Mouse (Mus musculus) CH12.LX (cell line): ENCODE measurements at regions not wholly inside any gene's neighbourhood (a gene's known extent, or its start where the extent isn't known, plus 50 kb on each side); places are given as distances from the start of the nearest gene placed in this dataset.

Experiments used
- DNase-seq: peaks from one replicate; pipeline ENCODE4 v3.0.0-alpha.2; 2013; ENCODE audit errors: extremely low read depth
- H3K27ac ChIP-seq: 2 replicates; pipeline ENCODE4 v1.5.1; 2012; ENCODE audit warnings: low read depth, mild to moderate bottlenecking, control low read depth, moderate library complexity; ENCODE audit not compliant: insufficient read depth
- H3K27me3 ChIP-seq: replicated peaks from 2 replicates; pipeline ENCODE3; 2012; ENCODE audit warnings: inconsistent platforms
- H3K36me3 ChIP-seq, 2 experiments: replicated peaks in 1 of 2; 2 replicates each; pipeline versions ENCODE3 to v1.6.1; 2012; ENCODE audit warnings: inconsistent platforms in 1 of 2, low read length in 1 of 2, mild to moderate bottlenecking in 1 of 2, mixed read lengths in 1 of 2, moderate library complexity in 1 of 2; ENCODE audit not compliant: control insufficient read depth in 1 of 2, insufficient read depth in 1 of 2
- H3K4me1 ChIP-seq, 2 experiments: 2 replicates each; pipeline ENCODE4 v1.6.1; 2012; ENCODE audit warnings: inconsistent platforms in 1 of 2, moderate library complexity in 1 of 2; ENCODE audit not compliant: insufficient read depth in 2 of 2, control insufficient read depth in 1 of 2
- H3K4me2 ChIP-seq: 2 replicates; pipeline ENCODE4 v1.6.1; 2012; ENCODE audit warnings: low read depth, mild to moderate bottlenecking, control low read depth; ENCODE audit not compliant: poor library complexity, insufficient read depth, severe bottlenecking
- H3K4me3 ChIP-seq, 3 experiments: fragments of 150-350 bp in 1 of 3; sonication (generic) in 1 of 3; replicated peaks in 1 of 3; 2 replicates each; pipeline versions ENCODE3 to v1.5.1; 2011 to 2012; ENCODE audit warnings: low read depth in 2 of 3, low read length in 2 of 3, mild to moderate bottlenecking in 2 of 3, moderate library complexity in 2 of 3, control low read depth in 1 of 3, improper control_type of control experiment in 1 of 3, inconsistent platforms in 1 of 3, mixed read lengths in 1 of 3; ENCODE audit not compliant: poor library complexity in 1 of 3
- H3K79me2 ChIP-seq: replicated peaks from 2 replicates; pipeline ENCODE4 v1.6.1; 2012; ENCODE audit warnings: mild to moderate bottlenecking, moderate library complexity; ENCODE audit not compliant: control insufficient read depth, poor library complexity, insufficient read depth, severe bottlenecking; ENCODE audit errors: extremely low read depth
- H3K9ac ChIP-seq: 2 replicates; pipeline ENCODE4 v1.6.1; 2012; ENCODE audit warnings: low read depth, mild to moderate bottlenecking, control low read depth, moderate library complexity; ENCODE audit not compliant: insufficient read depth
- H3K9me3 ChIP-seq: replicated peaks from 2 replicates; pipeline ENCODE3; 2012; ENCODE audit warnings: low read length, inconsistent platforms, mixed read lengths
- BHLHE40 ChIP-seq: IDR thresholded peaks from 2 replicates; pipeline ENCODE4 v1.6.1; 2011; ENCODE audit warnings: mild to moderate bottlenecking, low read depth, low read length, improper control_type of control experiment
- CHD1 ChIP-seq: IDR thresholded peaks from 2 replicates; pipeline ENCODE4 v1.6.1; 2012; ENCODE audit warnings: low read depth, low read length, improper control_type of control experiment, inconsistent platforms
- CHD2 ChIP-seq: IDR thresholded peaks from 2 replicates; pipeline ENCODE4 v1.6.1; 2011; ENCODE audit warnings: low read length, improper control_type of control experiment
- ELF1 ChIP-seq: IDR thresholded peaks from 2 replicates; pipeline ENCODE4 v1.6.1; 2014; ENCODE audit warnings: low read depth, mild to moderate bottlenecking, inconsistent platforms, low read length, improper control_type of control experiment
- GABPA ChIP-seq: IDR thresholded peaks from 2 replicates; pipeline ENCODE4 v1.6.1; 2012; ENCODE audit warnings: low read depth, low read length, improper control_type of control experiment, inconsistent platforms; ENCODE audit not compliant: insufficient replicate concordance
- IRF4 ChIP-seq: IDR thresholded peaks from 2 replicates; pipeline ENCODE4 v1.6.1; 2014; ENCODE audit warnings: low read depth, mild to moderate bottlenecking, inconsistent platforms, low read length, improper control_type of control experiment
- JUND ChIP-seq: conservative IDR thresholded peaks from 2 replicates; pipeline ENCODE4 v1.6.1; 2011; ENCODE audit warnings: low read depth, low read length, improper control_type of control experiment
- MAFK ChIP-seq: IDR thresholded peaks from 2 replicates; pipeline ENCODE4 v1.6.1; 2011; ENCODE audit warnings: low read length, improper control_type of control experiment; ENCODE audit not compliant: insufficient replicate concordance
- MAZ ChIP-seq: IDR thresholded peaks from 2 replicates; pipeline ENCODE4 v1.6.1; 2012; ENCODE audit warnings: low read depth, mild to moderate bottlenecking, inconsistent platforms, low read length, improper control_type of control experiment, moderate library complexity
- MEF2A ChIP-seq: IDR thresholded peaks from 2 replicates; pipeline ENCODE4 v1.6.1; 2014; ENCODE audit warnings: low read depth, mild to moderate bottlenecking, inconsistent platforms, low read length, improper control_type of control experiment, borderline replicate concordance
- MXI1 ChIP-seq: IDR thresholded peaks from 2 replicates; pipeline ENCODE4 v1.6.1; 2011; ENCODE audit warnings: mild to moderate bottlenecking, low read depth, low read length, improper control_type of control experiment
- MYC ChIP-seq: IDR thresholded peaks from 2 replicates; pipeline ENCODE4 v1.6.1; 2011; ENCODE audit warnings: low read depth, mild to moderate bottlenecking, improper control_type of control experiment, low read length
- NELFE ChIP-seq: IDR thresholded peaks from 2 replicates; pipeline ENCODE4 v1.6.1; 2011; ENCODE audit warnings: low read depth, low read length, improper control_type of control experiment
- PAX5 ChIP-seq: IDR thresholded peaks from 2 replicates; pipeline ENCODE4 v1.6.1; 2012; ENCODE audit warnings: low read length, inconsistent platforms, mixed read lengths
- POLR2A ChIP-seq: IDR thresholded peaks from 2 replicates; pipeline ENCODE4 v1.6.1; 2011; ENCODE audit warnings: low read depth, mild to moderate bottlenecking, improper control_type of control experiment, low read length
- POLR2AphosphoS2 ChIP-seq: IDR thresholded peaks from 2 replicates; pipeline ENCODE4 v1.6.1; 2011; ENCODE audit warnings: low read depth, low read length, improper control_type of control experiment
- RAD21 ChIP-seq: IDR thresholded peaks from 2 replicates; pipeline ENCODE4 v1.6.1; 2011; ENCODE audit warnings: low read depth, mild to moderate bottlenecking, low read length, improper control_type of control experiment, moderate library complexity
- RCOR1 ChIP-seq: conservative IDR thresholded peaks from 2 replicates; pipeline ENCODE4 v1.6.1; 2012; ENCODE audit warnings: low read depth, mild to moderate bottlenecking, inconsistent platforms, low read length, improper control_type of control experiment
- SMC3 ChIP-seq: IDR thresholded peaks from 2 replicates; pipeline ENCODE4 v1.6.1; 2011; ENCODE audit warnings: low read depth, low read length, improper control_type of control experiment
- UBTF ChIP-seq: IDR thresholded peaks from 2 replicates; pipeline ENCODE4 v1.6.1; 2012; ENCODE audit warnings: low read depth, mild to moderate bottlenecking, inconsistent platforms, low read length, improper control_type of control experiment, moderate library complexity
- USF2 ChIP-seq: conservative IDR thresholded peaks from 2 replicates; pipeline ENCODE4 v1.6.1; 2011; ENCODE audit warnings: low read depth, low read length, improper control_type of control experiment
- ZC3H11A ChIP-seq: IDR thresholded peaks from 2 replicates; pipeline ENCODE4 v1.6.1; 2012; ENCODE audit warnings: low read depth, mild to moderate bottlenecking, inconsistent platforms, low read length, improper control_type of control experiment
- ZKSCAN1 ChIP-seq: IDR thresholded peaks from 2 replicates; pipeline ENCODE4 v1.6.1; 2012; ENCODE audit warnings: low read depth, inconsistent platforms, low read length, improper control_type of control experiment, borderline replicate concordance
- ZMIZ1 ChIP-seq: IDR thresholded peaks from 2 replicates; pipeline ENCODE4 v1.6.1; 2012; ENCODE audit warnings: low read depth, mild to moderate bottlenecking, inconsistent platforms, low read length, improper control_type of control experiment
- ZNF384 ChIP-seq: IDR thresholded peaks from 2 replicates; pipeline ENCODE4 v1.6.1; 2012; ENCODE audit warnings: low read depth, low read length, improper control_type of control experiment, inconsistent platforms
- dilution Hi-C: fragments of 300-500 bp; cut with MboI; formaldehyde crosslinking; loops from 2 replicates; pipeline ENCODE4 v1.14.3; 2020; ENCODE audit warnings: low sequenced_read_pairs; ENCODE audit not compliant: extremely low pct_unique_long_range_greater_than_20kb, extremely low pct_ligation_motif_present
- in situ Hi-C: fragments of 300-500 bp; cut with MboI; formaldehyde crosslinking; loops from 3 replicates; pipeline ENCODE4 v1.14.3; 2019; ENCODE audit warnings: low sequenced_read_pairs, low pct_ligation_motif_present, low pct_unique_long_range_greater_than_20kb, mixed read lengths

DNA sequence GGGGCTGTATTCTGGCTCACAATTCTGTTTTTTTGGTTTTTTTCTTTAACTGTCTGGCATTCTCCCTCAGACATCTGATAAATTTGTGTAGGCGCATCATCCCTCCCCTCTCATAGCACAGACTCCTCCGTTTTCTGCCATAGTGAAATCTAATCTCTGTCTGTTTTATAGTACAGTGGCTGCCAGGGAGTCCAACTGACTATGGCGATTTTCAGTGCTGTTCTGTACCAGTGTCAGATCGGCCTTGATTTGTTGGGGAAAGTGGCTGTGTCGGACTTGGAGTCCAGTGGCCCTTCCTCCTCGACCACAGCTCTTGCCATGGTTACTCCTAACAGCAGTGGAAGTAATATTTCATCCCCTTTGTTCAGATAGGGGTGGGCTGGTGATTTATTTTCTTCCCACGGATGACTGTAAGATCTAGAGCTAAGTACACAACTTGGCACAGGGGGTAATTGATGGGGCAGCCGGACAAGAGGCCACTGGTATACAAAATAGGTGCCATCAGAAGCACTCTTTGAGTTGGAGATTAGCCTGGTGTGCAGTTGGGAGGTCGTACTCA lies 87.2 kb upstream of the E030018B13Rik start:
- dilution Hi-C loops (no loop called here), in situ Hi-C loops (no loop called here)
- no peaks in the 10 kb centered on the region for H3K9me3 ChIP-seq
- no peak for DNase-seq
- H3K79me2 ChIP-seq, result no peaks in the 10 kb centered on the region
- H3K27me3 ChIP-seq, result peaks cover under 1% of the 10 kb centered on the region
- H3K36me3 ChIP-seq, result no peaks in the 10 kb centered on the region
- H3K27ac ChIP-seq, result no peak overlapping the region
- no peak overlapping the region for H3K4me2 ChIP-seq
- no peak overlapping the region for H3K4me3 ChIP-seq
- no peak overlapping the region for H3K9ac ChIP-seq
- no peak for TF ChIP-seq CHD2
- no peak for TF ChIP-seq MEF2A
- TF ChIP-seq ZMIZ1, result no peak
- no peak for TF ChIP-seq UBTF
- no peak for TF ChIP-seq RAD21
- TF ChIP-seq GABPA, result no peak
- TF ChIP-seq MAZ, result no peak
- no peak for TF ChIP-seq ZC3H11A
- no peak for TF ChIP-seq MXI1
- TF ChIP-seq NELFE, result no peak
- TF ChIP-seq POLR2AphosphoS2, result no peak
- TF ChIP-seq SMC3, result no peak
- TF ChIP-seq CHD1, result no peak
- no peak for TF ChIP-seq JUND
- TF ChIP-seq ZNF384, result no peak
- no peak for TF ChIP-seq PAX5
- no peak for TF ChIP-seq ELF1
- TF ChIP-seq IRF4, result no peak
- TF ChIP-seq USF2, result no peak
- H3K4me1 ChIP-seq, result no peaks in the 10 kb centered on the region

DNA sequence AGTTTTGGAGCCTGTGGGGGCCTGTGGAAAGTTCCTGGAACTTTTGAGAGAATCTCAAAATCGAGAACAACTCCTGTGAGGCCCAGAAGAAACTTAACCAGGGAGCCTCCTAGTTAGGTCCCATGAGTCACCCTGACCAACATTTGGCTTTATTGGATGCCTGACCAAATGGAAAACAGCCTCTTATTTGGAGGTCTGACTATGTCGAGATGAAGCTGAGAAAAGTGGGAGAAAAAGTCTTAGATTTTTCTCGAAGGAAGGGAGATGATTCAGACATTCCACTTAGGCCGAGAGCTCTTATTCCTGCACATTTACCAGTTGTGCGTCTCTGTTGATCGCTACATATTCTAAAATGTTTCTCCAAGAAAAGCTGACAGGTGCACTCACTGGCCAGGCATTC lies 83.0 kb upstream of the E030018B13Rik start:
- Histone ChIP-seq H3K36me3 (no peaks in the 10 kb centered on the region), H3K9ac (no peak overlapping the region), H3K4me3 (no peak overlapping the region), H3K4me2 (no peak overlapping the region), H3K27me3 (peaks cover 1% of the 10 kb centered on the region)
- no peak for DNase-seq
- dilution Hi-C loops, result no loop called here
- in situ Hi-C loops, result no loop called here
- no peak for TF ChIP-seq POLR2A
- TF ChIP-seq CHD1, result no peak
- no peak for TF ChIP-seq ZKSCAN1
- TF ChIP-seq MAFK, result no peak
- TF ChIP-seq NELFE, result no peak
- TF ChIP-seq MEF2A, result no peak
- no peak for TF ChIP-seq UBTF
- no peak for TF ChIP-seq MYC
- no peak for TF ChIP-seq BHLHE40
- no peak for TF ChIP-seq RCOR1
- TF ChIP-seq, all 38 proteins: peak for 0
- Histone ChIP-seq H3K79me2 (no peaks in the 10 kb centered on the region), H3K27ac (no peak overlapping the region), H3K4me1 (no peaks in the 10 kb centered on the region), H3K9me3 (no peaks in the 10 kb centered on the region)
